Mouse (Mus musculus): Measurements from ENCODE around the gene Daw1.

- TF ChIP-seq CTCF (IDR thresholded peaks at IDR 0.05; ENCODE audit: extremely low read depth, insufficient read length, insufficient replicate concordance, low read depth, low read length), result no peak
- TF ChIP-seq POLR2A (IDR thresholded peaks at IDR 0.05; ENCODE audit: low read depth, low read length), result no peak
Measured at GRCm38 (mm10) chr1:83181418-83181817, 21.9 kb downstream of the Daw1 start.

Data from small intestine, adult 2 months (tissue).